Mouse (Mus musculus): ENCODE measurements around the gene Rpf1.

Gene Rpf1

GRCm38 (mm10) chr3:146500003-146500809 is 21.0 kb downstream of the Rpf1 start:
- peak; percentile 68 for DNase-seq (ENCODE audit: low spot score)

DNA sequence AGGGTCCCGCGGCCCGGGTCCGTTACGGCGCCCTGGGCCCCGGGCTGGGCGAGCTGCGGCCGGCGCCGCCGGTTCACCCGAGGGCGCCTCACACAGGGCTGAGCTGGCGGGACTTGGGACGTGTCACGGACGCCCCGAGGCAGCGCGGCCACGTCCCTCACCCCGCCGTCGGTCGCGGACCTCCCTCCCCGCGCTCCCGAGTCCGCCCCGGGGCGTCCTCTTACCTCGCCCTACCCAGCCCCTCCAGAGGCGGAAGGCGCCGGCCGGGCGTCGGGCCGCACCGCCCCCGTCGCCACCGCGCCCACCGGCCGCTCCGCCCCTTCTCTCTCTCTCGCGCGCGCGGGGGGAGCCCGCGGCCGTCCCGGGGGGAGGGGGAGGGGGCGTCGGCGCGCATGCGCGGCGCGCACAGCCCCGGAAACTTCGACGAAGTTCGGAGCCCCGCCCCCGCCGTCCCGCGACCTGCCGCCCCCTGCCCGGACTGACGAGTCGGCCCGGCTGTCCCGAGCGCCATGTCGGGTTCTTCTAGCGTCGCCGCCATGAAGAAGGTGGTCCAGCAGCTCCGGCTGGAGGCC is 21.7 kb downstream of the Rpf1 start, which contains the start of the genes Spata1 and Gng5:
Spata1 (minus strand) TSS at position 323 of the 572 bp plus-strand sequence.
Gng5 (plus strand) TSS at position 377 of the 572 bp plus-strand sequence.
- peak; percentile 89 for DNase-seq (ENCODE audit: low spot score)

GRCm38 (mm10) chr3:146498989-146499388 is 22.2 kb downstream of the Rpf1 start:
- DNase-seq (ENCODE audit: low spot score), result peak; percentile 59

DNA sequence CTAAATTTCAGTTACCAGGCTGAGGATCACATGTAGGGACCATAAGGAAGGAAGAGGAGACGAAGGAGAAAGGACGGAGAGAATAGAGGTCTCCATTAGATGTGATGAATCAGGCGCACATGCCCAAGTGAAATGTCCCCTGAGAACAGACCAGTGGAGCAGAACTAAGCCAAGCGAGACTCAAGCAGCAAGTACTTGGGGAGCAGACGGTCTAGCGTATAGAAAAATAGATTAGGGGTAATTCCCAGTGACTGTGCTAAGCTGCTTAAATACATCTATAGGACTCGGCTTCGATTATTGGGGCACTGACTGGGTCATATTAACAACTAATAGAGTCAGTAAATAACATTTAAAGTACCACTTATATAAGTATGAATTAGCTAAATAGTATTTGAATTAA is 26.3 kb downstream of the Rpf1 start:
- no peak for DNase-seq (ENCODE audit: low spot score)

GRCm38 (mm10) chr3:146486464-146486863 is 34.8 kb downstream of the Rpf1 start:
- DNase-seq (ENCODE audit: low spot score), result no peak

GRCm38 (mm10) chr3:146482044-146482443 is 39.2 kb downstream of the Rpf1 start:
- DNase-seq (ENCODE audit: low spot score), result no peak

GRCm38 (mm10) chr3:146474428-146474827 is 46.8 kb downstream of the Rpf1 start:
- no peak for DNase-seq (ENCODE audit: low spot score)

DNA sequence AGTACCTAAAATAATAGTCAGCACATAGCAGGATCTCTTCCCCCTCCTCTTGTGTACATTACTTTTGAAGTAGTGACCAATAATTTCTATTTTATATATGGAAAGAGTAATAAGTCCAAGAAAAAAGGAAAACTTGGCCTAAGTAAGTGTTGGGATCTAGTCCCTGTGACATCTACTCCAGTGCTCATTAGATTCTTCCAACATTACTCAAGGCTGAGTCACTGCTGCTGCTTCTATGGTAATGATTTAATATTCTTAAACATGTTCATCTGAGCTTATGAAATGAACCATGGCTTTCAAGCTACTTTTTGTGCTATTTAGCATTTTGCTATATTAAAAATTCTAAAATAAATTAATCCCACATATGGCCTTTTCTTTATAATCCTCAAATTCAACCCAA is 47.5 kb downstream of the Rpf1 start:
- no peak for DNase-seq (ENCODE audit: low spot score)

- no peak for DNase-seq (ENCODE audit: low spot score)
Observed at GRCm38 (mm10) chr3:146472657-146473056, 48.6 kb downstream of the Rpf1 start.

GRCm38 (mm10) chr3:146469226-146469625 is 52.0 kb downstream of the Rpf1 start:
- DNase-seq (ENCODE audit: low spot score), result no peak

- DNase-seq (ENCODE audit: low spot score), result no peak
Observed at GRCm38 (mm10) chr3:146462939-146463338, 58.3 kb downstream of the Rpf1 start.
